Mouse (Mus musculus): ENCODE results near the gene Myrfl. TPM values are rescaled to one million over a fixed set of nuclear protein-coding genes. Genes with fewer than 3 reads are reported as not detected.

The Myrfl gene
- 0.06 TPM for polyA plus RNA-seq (2017; shearing (Covaris generic))

DNA sequence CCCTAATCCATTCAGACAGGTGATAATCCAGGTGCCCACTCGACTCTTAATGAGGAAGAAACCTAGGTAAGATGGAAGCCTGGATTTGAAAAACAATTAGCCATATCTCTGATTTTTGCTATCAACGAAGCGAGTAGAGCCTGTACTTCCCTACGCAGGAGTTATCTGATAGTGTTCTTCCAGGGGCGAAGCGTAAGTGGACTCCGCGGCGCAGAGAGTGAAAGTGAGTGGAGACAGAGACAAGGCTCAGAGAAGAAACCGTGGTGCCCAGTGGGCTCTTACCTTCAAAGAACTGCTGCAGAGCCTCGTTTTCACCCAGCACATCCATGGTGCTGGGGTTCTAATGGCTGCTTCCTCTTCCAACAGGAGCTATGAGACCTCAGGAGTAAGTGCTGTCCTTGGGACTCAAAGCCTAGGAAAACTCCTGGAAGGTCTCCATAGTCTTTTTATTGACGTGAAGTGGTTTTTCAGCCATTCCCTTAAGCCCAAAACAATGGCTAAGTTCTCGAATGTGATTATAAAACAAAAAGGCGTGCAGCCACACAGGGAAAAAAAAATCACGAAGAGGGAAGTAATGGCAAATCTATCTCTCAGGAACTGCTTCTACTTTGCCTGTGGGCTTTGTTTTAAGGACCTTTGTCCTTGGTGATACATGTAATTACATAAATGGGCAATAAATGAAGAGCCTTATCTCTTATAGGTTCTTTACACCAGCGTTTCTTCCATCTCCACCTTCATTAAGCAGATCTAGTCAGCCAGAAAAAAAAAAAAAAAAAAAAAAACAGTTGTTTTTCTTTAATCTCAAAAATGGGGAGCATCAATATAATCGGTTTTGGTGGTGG is at the start of gene Myrfl:
Gene Myrfl (minus strand): TSS at position 584 of the 842 bp plus-strand sequence.

Other genes starting within 250 kb of the Myrfl start
- gene Rab3ip, start 53.9 kb upstream of the Myrfl start, polyA plus RNA-seq (2017; shearing (Covaris generic)): 79.4 TPM
- gene Gm10271, start 75.7 kb upstream of the Myrfl start, polyA plus RNA-seq (2017; shearing (Covaris generic)): not detected
- gene Best3, start 89.4 kb upstream of the Myrfl start, polyA plus RNA-seq (2017; shearing (Covaris generic)): not detected
- not detected for gene Lrrc10, start 148.4 kb upstream of the Myrfl start, polyA plus RNA-seq (2017; shearing (Covaris generic))
- gene Cct2, start 166.9 kb upstream of the Myrfl start, polyA plus RNA-seq (2017; shearing (Covaris generic)): 202 TPM